ENCODE assay signal across 10 mouse cellular contexts in genomic region chr1:36921614-36922393, GRCm38 (mm10). TPM values are rescaled to one million over a fixed set of nuclear protein-coding genes. Genes with fewer than 3 reads are reported as not detected.
A peak's percentile ranks its signal among the peaks of the same experiment; 100 is the strongest.
DNase-seq lines count a peak whose midpoint lies in the region; ATAC-seq lines count a peak whose summit lies in the region.
"Had no signal": no experiment of that assay in that cellular context is flagged by ENCODE, and none has a peak within 500 bp of the region (broad histone marks: within the 10 kb centered on the region; RNA-seq: fewer than 3 reads in every experiment).

No protein-coding gene starts in this region.

- H3K27ac ChIP-seq in heart, embryonic 11.5 days (ENCODE audit: low read depth, low read length), result peak overlapping the region; percentile 89
- no peak overlapping the region for H3K27ac ChIP-seq in intestine, embryonic 15.5 days
- H3K27ac ChIP-seq in neural tube, embryonic 15.5 days (replicated peaks), result peak overlapping the region; percentile 58; the same call in 1 of the 2 replicates
- no peak overlapping the region for H3K27ac ChIP-seq in forebrain, embryonic 10.5 days
- H3K27ac ChIP-seq: limb, embryonic 15.5 days had no signal

- no peaks in the 10 kb centered on the region for H3K27me3 ChIP-seq in heart, embryonic 11.5 days (ENCODE audit: control insufficient read depth, insufficient read depth, low read length)
- H3K27me3 ChIP-seq in intestine, embryonic 15.5 days (replicated peaks), result no peaks in the 10 kb centered on the region
- no peaks in the 10 kb centered on the region for H3K27me3 ChIP-seq in neural tube, embryonic 15.5 days (replicated peaks)
- no peaks in the 10 kb centered on the region for H3K27me3 ChIP-seq in forebrain, embryonic 10.5 days (ENCODE audit: poor library complexity, severe bottlenecking)
- H3K27me3 ChIP-seq: limb, embryonic 15.5 days had no signal

- no peak for ATAC-seq in heart, embryonic 11.5 days (replicated peaks; ENCODE audit: insufficient number of reproducible peaks, low FRiP score, low TSS enrichment)
- peak; percentile 17 for ATAC-seq in CD4-positive, CD25-positive, alpha-beta regulatory T cell, adult 4 months
- 0 out of 2 replicates have a peak, but pooled peaks have one; percentile 4 for ATAC-seq in intestine, embryonic 15.5 days
- no peak for ATAC-seq in neural tube, embryonic 15.5 days (ENCODE audit: low FRiP score)
- ATAC-seq: forebrain, embryonic 14.5 days had no signal

- WGBS in heart, embryonic 11.5 days (ENCODE audit: insufficient replicate concordance), result 69% methylated on average over 15 of the region's 15 CpGs
- 44% methylated on average over 15 of the region's 15 CpGs for WGBS in intestine, embryonic 15.5 days
- 50% methylated on average over 15 of the region's 15 CpGs for WGBS in neural tube, embryonic 15.5 days
- 82% methylated on average over 15 of the region's 15 CpGs for WGBS in forebrain, embryonic 10.5 days

- H3K9me3 ChIP-seq in heart, embryonic 11.5 days (replicated peaks; ENCODE audit: control insufficient read depth, low read length), result no peaks in the 10 kb centered on the region
- H3K9me3 ChIP-seq in intestine, embryonic 15.5 days, result no peaks in the 10 kb centered on the region
- no peaks in the 10 kb centered on the region for H3K9me3 ChIP-seq in neural tube, embryonic 15.5 days (replicated peaks)
- no peaks in the 10 kb centered on the region for H3K9me3 ChIP-seq in forebrain, embryonic 10.5 days
- H3K9me3 ChIP-seq: limb, embryonic 15.5 days had no signal

- intact Hi-C loops in heart, postnatal 10 days (cut with DNase I), result loop anchor here (2.0 to 5.0 kb wide), 2 partner anchors 61 to 80 kb away; no protein-coding TSS in a partner anchor

- H3K36me3 ChIP-seq in heart, embryonic 11.5 days (ENCODE audit: control insufficient read depth, insufficient read depth, low read length), result no peaks in the 10 kb centered on the region
- no peaks in the 10 kb centered on the region for H3K36me3 ChIP-seq in intestine, embryonic 15.5 days
- H3K36me3 ChIP-seq in neural tube, embryonic 15.5 days, result no peaks in the 10 kb centered on the region
- H3K36me3 ChIP-seq in forebrain, embryonic 10.5 days (replicated peaks), result no peaks in the 10 kb centered on the region
- H3K36me3 ChIP-seq: limb, embryonic 15.5 days had no signal

- H3K4me1 ChIP-seq in heart, embryonic 11.5 days (ENCODE audit: control insufficient read depth, insufficient read depth, low read length), result peaks cover 69% of the 10 kb centered on the region
- H3K4me1 ChIP-seq in intestine, embryonic 15.5 days (replicated peaks), result peaks cover 55% of the 10 kb centered on the region
- H3K4me1 ChIP-seq in neural tube, embryonic 15.5 days, result peaks cover 49% of the 10 kb centered on the region
- H3K4me1 ChIP-seq in forebrain, embryonic 10.5 days, result peaks cover 21% of the 10 kb centered on the region

- no peak for DNase-seq in heart, postnatal 10 days
- DNase-seq in forebrain, embryonic 10.5 days (ENCODE audit: extremely low spot score, low spot score), result no peak
- DNase-seq in ovary, postnatal 10 days (ENCODE audit: low spot score), result no peak
- no peak for DNase-seq in kidney, postnatal 10 days

- H3K4me2 ChIP-seq in heart, embryonic 11.5 days, result peak overlapping the region; percentile 17; the same call in 1 of the 2 replicates
- H3K4me2 ChIP-seq in intestine, embryonic 15.5 days (replicated peaks), result no peak overlapping the region
- no peak overlapping the region for H3K4me2 ChIP-seq in neural tube, embryonic 15.5 days
- H3K4me2 ChIP-seq: limb, embryonic 15.5 days had no signal

- H3K9ac ChIP-seq in heart, embryonic 11.5 days (ENCODE audit: low read depth, low read length), result 0 out of 2 replicates have a peak overlapping the region, but pooled peaks have one; percentile 3
- no peak overlapping the region for H3K9ac ChIP-seq in intestine, embryonic 15.5 days
- no peak overlapping the region for H3K9ac ChIP-seq in neural tube, embryonic 15.5 days (replicated peaks)
- H3K9ac ChIP-seq: limb, embryonic 15.5 days had no signal

- no peak overlapping the region for H3K4me3 ChIP-seq in heart, embryonic 11.5 days (ENCODE audit: low read depth, low read length)
- H3K4me3 ChIP-seq in intestine, embryonic 15.5 days (replicated peaks), result no peak overlapping the region
- H3K4me3 ChIP-seq in neural tube, embryonic 15.5 days (replicated peaks), result no peak overlapping the region
- H3K4me3 ChIP-seq in forebrain, embryonic 10.5 days, result no peak overlapping the region
- H3K4me3 ChIP-seq: limb, embryonic 15.5 days had no signal

RNA-seq across cellular contexts. Expression of gene Tmem131, which starts 21.7 kb away (rescaled TPM):
- 10.6 and 11.4 TPM in 2 replicates for polyA plus RNA-seq in heart, embryonic 11.5 days (2014; fragmentation: Nextera tagmentation; extraction: Ambion mirVana)
- 10 to 100 TPM; 44.1 to 44.8 TPM for total RNA-seq in heart, postnatal 10 days (2021)
- polyA plus RNA-seq in CD4-positive, CD25-positive, alpha-beta regulatory T cell, adult 4 months (2017; shearing (Covaris generic)), result 10 to 100 TPM; 11.1 to 14.8 TPM
- polyA plus RNA-seq in intestine, embryonic 15.5 days (2015; fragmentation: Nextera tagmentation; extraction: Ambion mirVana), result 13.3 and 13.7 TPM in 2 replicates
- polyA plus RNA-seq in neural tube, embryonic 15.5 days (2015; fragmentation: Nextera tagmentation; extraction: Ambion mirVana), result 11.2 and 12.8 TPM in 2 replicates
- polyA plus RNA-seq in forebrain, embryonic 10.5 days (2016; fragmentation: Nextera tagmentation; extraction: Ambion mirVana), result 12.2 and 13.0 TPM in 2 replicates

Comparison
In these comparisons a context has a peak if more than half of its experiments do, and no peak if none do; other contexts are left out.
1. ATAC-seq: peak in CD4-positive, CD25-positive, alpha-beta regulatory T cell, adult 4 months (single experiment) and intestine, embryonic 15.5 days (single experiment); none in heart, embryonic 11.5 days (single experiment) and neural tube, embryonic 15.5 days (single experiment).
2. H3K27ac ChIP-seq: peak in heart, embryonic 11.5 days (single experiment) and neural tube, embryonic 15.5 days (single experiment); none in intestine, embryonic 15.5 days (single experiment) and forebrain, embryonic 10.5 days (single experiment).